Mouse (Mus musculus) ovary, postnatal 36 days (tissue): ENCODE measurements at regions not wholly inside any gene's neighbourhood (a gene's known extent, or its start where the extent isn't known, plus 50 kb on each side); places are given as distances from the start of the nearest gene placed in this dataset.

Source experiments
- DNase-seq: peaks from one replicate; pipeline ENCODE4 v3.0.0; 2022; ENCODE audit warnings: low spot score, mixed read lengths

DNA sequence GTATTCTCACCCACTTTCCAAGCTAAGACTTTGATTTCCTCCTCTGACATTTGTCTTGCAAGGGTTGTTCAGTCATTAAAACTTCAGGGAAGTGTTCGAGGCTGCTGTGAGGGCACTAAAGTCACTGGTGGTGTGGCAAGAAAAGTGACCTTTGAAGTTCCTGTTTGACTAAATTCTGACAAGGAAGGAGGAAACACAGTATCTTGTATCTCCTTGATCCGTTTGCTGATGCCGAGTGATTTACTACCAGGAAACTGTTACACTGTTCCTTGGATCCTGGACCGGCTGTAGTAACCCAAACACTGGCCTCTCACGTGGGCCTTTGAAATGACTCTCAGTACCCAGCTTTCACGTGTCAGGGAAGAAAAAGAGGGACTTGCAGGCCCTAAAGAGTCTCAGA, 53.5 kb upstream of the Ralgapa2 start:
- no peak for DNase-seq

DNA sequence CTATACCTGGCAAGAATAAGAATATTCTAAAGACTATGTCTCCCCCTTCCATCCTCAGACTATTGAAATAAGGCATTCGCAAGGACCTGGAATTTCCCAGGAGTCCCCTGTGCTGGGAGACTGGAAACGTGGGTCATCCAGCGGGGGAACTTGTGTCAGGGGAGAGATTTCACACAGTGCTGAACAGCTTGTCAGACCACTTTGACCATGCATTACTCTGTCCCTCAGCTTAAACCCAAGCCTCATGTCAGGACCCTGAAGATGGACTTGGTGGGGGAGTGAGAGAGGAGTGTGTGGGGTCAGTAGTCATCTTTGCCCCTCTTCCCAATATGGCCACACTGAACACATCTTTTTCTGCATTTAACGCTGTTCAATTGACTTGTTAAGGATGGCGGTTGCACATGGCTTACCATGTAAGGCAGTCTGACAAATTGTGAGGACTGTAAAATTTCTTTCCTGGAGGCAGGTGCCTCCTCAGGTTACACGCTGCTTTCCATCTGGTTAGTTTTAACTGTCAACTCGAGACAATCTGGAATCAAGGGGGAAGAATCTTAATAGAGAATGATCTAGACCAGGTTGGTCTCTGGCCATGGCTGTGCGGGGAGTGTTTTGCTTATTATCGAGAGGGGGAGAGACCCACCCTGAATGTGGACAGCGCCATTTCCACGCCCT, 56.2 kb upstream of the Ralgapa2 start:
- no peak for DNase-seq

DNA sequence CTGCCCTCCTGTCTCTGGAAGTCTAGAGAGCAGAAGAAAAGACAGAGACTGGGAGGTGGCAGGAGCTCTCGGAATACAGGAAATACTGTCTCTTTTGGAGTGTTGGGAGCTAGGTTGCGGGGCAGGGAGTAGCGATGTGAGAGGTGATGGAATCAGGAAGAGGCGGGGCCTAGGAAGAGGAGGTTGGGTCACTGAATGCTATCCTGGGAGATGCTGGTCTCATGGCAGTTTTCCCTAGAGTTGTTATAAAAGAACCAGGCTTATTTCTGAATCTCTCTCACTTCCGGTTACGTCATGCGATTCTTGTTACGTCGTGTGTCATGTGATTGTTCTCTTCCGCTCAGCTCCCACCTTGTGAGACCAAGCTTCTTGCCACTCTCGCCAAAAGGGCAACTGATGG, 58.9 kb upstream of the Ralgapa2 start:
- DNase-seq: no peak

DNA sequence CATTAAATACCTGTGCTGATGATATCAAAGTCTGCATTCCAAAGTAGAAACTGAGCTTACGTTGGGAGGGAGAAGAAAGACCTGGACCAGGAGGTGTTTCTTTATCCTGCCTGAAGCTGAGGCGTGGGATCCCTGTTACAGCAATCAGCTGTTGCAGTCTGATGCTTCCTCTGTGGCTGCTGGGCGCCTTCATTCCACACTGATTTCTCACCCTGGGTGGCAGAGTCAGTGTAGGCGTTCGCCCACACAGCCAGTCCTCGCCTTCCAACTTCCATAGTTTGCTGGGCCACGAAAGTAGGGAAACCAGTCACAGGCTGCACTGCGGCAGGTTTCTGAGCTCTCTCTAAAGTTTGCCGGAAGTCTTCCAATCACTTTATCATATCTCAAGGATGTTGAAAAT, 59.7 kb upstream of the Ralgapa2 start:
- DNase-seq: no peak

DNA sequence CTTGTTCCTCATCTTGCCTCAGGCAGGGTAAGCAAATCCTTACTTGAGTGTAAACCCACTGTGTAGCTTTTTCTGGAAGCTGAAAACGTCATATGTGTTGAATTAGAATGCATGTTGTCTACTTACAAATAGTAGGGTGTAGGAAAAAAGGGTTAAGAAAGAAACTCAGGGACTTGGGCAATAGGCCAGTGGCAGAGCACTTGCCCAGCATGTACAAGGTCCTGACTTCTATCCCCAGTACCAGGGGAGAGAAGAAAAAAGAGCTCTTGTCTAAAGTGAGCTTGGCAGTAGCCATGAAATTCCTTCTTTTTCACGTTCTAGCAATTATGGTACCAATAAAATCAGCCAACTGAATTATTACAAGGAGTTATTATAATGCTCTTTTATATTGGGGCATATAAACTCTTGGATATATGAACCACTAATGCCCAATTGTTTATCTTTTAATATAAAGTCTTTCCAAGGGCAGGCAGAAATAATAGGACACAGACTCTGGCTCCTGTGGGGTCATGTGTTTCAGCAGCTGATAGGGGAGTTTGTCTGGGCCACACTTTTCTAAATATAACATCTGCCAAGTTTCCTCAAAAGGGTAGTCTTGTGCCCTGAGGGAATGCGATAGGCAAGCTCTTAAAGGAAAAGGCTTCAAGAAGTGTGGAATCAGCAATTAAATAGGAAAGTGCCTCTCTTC, 63.6 kb upstream of the Ralgapa2 start:
- DNase-seq: no peak

DNA sequence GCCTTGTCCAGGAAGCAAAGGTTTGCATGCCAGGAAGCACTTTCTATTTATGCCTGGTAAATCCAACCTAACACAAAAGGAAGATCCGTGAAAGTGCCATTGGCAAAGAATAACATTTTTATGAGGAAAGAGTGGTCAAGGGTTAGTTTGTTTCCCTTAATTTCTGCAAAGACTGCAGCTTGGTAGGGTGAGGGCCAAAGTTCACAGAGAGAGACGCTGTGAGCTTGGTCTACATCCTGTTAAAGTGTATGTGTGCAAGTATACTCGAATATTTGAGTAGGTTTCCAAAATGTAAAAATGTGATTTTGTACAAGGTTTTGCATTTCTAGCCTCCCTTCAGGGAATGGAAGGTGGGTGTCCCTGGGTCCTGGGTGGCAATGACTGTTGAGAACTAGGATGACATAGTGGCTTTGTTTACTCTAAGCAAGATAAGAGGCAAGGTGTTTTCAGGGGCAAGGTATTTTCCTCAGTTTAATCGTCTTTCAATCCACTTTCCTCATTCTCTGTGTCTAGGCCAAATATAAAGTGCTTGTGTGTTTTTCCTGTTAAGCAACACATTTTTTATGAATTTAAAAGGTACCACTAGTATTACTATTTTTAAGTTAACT, 64.3 kb upstream of the Ralgapa2 start:
- no peak for DNase-seq

DNA sequence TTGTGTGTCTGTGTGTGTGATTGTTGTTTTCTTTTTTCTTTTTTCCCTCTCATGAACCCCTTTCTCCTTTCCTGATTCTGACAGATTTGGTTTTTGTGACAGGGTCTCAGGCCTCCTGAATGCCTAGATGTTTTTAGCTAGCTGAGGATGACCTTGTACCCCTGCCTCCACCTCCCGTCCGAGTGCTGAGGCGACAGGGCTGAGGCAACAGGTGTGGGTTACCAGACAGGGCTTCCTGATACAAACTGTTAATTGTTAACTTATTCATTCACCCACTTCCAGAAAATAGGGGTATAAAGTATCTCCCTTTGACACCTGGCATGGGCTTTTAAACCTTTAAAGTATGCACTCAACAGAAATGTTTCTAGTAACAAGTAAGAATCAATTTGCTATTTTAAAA, 65.0 kb upstream of the Ralgapa2 start:
- no peak for DNase-seq

DNA sequence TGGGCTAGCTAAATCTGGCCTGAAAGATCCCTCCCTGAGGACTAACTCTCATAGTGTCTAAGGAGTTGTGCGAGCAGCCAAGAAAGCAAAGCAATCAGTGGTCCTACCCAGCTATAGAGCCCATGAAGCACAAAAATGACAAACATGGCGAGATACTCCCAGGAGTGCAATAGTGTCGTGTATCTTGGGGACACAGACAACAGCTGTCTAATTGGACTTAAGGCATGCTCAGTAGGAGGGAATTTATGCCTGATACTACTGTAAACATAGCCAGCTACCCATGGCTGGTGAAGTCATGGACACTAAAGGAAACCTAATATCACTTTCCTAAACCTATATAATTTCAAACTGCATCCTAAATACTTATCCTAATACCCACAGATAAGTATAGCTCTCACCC, 69.1 kb upstream of the Ralgapa2 start:
- DNase-seq: no peak

DNA sequence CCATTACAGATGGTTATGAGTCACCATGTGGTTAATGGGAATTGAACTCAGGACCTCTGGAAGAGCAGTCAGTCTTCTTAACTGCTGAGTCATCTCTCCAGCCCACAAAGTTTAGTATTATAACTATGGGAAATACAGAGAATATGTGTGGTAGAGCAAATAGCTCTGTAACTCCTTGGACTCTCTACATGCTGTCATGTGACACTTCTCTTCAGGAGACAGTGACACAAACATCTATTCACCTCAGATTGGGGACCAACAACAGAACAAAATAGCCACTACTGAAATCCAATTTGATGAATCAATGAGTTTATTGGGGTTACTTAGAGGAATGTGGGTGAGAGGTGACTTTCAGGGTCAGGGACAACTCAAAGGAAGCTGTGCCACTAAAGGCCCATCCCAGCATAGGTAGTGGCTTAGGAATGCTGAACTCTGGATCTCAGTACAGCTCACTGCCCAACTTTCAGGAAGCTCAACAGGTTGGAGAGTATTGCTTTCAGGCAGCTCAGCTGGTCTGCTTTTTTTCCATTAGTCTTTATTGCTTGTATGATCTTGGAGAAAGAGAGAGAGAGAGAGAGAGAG, 71.8 kb upstream of the Ralgapa2 start:
- DNase-seq: no peak

DNA sequence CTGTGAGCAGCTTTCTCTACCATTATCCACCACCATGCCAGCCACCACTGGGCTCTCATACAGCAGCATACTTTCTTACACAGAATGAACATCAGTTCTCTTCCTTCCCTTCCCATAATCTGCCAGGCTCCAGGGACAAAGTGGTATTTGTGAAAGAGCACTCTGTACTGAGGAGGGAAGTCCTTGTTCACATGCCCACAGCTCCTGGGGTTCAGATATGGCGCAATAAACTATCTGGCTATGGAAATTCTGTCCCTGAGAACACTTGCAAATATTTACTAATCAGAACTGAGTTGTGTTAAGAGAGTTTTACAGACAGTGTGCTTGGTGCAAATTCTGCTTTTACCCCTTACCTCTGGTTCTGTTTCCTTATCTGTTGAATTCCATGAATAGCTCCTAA, 74.2 kb upstream of the Ralgapa2 start:
- peak; percentile 9 for DNase-seq

DNA sequence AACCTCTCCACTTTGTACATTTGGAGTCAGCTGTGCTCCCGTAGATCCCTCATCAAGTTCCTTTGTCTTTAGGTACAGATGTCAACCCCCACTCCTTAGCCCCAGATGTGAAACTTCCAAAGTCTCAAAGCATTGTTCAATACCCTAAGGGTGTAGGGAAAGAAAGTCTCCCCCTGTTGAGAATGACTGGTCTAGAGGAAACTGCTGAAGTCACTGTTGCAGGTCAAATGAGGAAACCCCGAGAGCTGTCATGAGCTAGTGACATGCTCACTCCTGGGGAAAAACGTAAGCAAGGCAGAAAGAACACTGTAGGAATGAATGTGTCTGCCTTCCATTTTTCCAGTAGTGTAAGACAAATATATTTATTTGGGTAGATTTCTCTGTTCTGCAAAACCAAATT, 74.8 kb upstream of the Ralgapa2 start:
- no peak for DNase-seq

DNA sequence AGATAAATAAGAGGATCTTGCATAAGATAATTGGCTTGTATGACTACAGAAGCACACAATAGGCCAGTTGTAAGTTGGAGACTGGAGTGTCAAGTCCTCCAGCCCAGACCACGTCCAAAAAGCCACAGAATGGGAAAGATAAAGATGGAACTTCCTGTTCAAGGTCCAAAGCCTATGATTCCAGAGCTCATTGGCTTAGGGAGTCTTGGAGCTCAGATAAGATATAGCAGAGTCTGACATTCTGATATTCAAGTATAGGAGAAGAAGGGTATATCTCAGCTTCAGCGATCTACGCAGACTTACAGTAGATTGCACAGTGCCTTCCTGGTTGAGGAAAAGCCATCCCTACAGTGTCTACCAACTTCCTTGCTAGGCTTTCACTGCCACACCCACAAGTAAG, 77.7 kb upstream of the Ralgapa2 start:
- DNase-seq: no peak

DNA sequence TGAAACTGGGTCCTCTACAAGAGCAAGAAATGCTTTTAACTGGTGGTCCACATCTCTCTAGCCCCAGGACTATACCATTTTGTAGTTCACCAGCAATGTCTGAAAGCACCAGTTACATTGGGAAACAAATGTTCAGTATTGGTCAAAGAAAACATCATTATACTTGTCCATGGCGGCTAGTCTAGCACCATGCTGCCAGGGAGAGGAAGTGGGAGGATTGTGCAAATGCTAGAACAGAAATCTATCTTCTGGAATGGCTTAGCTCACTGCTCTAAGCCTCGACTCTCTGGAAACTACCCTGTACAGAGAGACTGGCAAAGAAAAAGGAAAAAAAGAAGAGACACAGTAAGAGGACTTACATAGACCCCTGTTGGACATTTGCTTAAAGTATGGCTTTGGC, 81.1 kb upstream of the Ralgapa2 start:
- no peak for DNase-seq

DNA sequence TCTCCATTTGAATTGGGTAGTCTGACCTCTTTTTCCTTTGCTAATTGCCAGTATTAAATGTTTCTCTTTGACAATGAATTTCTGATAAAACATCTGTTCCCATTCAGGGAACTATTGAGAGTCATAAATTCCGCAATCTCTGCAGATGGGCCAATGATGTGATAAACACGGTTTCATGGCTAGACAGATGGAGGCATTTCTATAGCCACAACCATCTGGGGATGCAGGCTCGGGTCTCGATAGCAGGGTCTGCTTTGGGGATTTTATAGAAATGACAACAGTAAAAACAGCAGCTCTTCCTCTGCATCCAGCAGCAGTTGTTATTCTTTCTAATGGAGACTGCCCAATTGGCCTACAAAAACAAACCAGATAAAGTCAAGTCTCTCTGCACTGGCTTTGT, 82.1 kb upstream of the Ralgapa2 start:
- no peak for DNase-seq

DNA sequence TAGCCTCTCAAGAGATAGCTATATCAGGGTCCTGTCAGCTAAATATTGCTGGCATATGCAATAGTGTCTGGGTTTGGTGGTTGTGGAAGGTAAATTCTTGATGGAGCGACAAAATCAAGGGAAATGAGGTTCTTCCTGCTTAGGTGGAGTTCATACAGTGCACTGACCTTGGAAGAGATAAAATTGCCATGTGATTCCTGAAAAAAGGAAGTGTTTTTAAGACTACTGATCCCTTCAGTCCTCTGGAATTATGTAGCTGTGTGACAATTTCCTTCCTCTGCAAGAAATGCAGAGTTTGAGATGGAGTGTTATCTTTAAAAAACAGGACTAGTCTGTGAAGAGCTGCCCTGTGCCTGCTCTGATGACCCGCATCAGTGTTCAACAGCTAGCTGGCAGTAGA, 83.5 kb upstream of the Ralgapa2 start:
- no peak for DNase-seq

DNA sequence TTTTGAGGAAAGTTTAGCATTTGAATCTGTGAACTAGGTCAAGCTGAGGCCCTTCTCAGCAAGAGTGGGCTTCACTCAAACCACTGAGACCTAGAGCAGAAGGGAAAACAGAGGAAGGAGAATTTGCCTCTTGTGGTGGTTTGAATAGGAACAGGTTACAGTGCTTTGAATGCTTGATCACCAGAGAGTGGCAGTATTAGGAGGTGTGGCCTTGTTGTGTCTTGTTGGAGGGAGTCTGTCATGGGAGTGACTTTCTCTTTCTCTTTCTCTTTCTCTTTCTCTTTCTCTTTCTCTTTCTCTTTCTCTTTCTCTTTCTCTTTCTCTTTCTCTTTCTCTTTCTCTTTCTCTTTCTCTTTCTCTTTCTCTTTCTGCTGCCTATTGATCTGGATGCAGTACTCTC, 94.0 kb upstream of the Ralgapa2 start:
- no peak for DNase-seq

DNA sequence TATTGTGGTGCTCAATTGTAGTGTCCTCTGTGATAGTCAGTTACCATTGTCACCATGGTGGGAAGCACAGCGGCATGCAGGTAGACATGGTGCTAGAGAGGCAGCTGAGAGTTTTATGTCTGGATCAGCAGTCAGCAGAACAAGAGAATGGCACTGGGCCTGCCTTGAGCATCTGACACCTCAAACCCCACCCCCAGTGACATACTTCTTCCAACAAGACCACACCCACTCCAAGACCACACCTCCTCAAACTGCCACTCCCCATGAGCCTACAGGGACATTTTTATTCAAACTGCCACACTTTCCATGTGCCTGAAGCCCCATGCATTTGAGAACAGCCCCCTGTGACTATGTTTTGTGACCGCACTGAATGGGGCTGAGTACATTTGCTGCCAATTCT, 98.8 kb upstream of the Ralgapa2 start:
- DNase-seq: no peak

DNA sequence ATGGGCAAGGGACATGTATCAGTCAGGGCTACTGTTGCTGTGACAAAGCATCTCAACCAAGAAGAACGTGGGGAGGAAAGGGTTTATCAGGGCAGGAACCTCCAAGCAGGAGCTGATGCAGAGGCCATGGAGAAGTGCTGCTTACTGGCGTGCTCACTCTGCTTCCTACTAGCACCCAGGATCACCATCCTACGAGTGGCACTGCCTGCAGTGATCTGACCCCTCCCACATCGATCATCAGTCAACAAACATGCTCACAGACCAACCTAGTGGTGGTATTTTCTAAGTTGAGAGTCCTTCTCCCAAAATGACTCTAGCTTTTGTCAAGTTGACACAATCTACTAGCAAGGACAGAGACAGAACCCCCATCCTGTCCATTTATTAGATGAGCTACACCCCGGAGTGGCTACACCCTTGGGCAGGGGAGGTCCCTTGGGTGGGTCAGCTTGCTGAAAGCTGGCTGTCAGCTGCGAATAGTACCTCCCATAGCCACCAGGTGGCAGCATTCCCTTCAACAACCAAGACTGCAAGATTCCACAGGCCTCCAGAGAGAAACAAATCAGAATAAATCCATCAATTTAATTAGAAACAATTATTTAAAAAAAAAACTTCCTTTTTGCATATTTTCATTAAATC, 99.9 kb upstream of the Ralgapa2 start:
- peak; percentile 58 for DNase-seq

DNA sequence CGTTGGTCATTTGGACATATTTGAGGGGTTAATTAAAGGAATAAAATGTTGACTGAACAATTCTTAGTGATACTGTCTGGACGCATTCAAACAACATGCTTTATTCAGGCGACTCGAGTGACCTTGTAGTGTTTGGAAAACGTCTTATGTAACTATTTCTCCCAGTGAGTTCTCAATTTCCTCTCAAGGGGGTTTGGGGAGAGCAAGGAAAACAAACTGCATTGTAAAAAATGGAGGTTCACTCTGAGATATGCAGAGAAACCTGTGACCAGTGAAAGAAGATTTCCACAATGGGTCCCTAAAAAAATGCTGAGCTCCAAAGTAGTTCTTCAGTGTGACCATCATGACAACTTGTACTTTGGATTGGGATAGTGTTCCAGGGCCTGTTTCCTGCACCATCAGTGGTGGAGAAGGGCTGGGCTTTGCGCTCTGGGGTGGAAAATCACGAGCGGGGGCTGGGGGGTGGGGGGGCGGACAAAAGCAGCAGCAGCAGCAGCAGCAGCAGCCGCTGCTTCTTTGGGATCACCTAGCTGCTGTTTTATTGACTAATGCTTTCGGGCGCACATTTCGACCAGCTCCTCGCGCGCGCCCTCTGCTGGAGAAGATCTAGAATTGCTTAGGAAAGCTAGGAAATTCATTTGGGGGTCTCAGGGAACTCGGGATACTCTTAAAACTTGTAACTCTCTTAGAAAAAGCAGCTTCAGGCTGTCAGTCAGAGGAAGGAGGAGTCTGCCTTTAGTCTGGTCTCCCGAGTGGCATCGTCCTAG, 100.6 kb upstream of the Ralgapa2 start:
- peak; percentile 36 for DNase-seq

DNA sequence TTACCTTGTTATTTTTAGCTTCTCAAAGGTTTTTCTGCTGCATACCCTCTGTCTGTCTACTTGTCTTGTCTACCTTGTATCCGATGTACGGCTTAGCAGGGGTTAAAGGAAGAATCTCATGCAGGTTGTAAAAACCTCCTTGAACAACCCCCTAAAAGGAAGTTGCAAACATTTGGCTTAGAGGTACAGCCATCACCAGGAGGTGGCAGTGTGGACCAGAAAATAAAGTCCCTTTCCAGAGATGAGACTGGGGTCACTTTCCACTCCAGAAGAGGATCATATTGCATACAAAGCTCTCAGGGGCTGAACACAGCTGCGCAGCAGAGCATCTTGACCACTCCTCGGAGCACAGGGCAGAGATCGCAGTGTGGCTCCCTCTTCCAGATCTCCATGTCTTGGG, 109.0 kb upstream of the Ralgapa2 start:
- peak; percentile 11 for DNase-seq

DNA sequence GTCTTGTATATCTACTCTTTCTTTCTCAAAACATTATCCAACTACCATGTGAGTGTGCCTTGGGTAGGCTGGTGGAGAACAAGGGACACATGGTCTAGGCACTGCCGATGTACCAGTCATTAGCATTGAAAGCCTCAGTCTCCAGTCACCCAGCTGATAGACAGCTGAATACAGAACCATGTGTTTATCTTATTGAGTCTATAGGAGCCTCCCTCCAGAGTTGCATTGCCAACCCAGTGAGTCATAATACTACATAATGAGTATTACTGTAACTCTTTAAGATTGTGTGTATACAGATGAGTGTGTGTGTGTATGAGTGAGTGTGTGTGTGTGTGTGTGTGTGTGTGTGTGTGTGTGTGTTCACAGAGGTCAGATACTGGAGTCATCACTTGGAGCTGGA, 110.9 kb upstream of the Ralgapa2 start:
- DNase-seq: no peak

DNA sequence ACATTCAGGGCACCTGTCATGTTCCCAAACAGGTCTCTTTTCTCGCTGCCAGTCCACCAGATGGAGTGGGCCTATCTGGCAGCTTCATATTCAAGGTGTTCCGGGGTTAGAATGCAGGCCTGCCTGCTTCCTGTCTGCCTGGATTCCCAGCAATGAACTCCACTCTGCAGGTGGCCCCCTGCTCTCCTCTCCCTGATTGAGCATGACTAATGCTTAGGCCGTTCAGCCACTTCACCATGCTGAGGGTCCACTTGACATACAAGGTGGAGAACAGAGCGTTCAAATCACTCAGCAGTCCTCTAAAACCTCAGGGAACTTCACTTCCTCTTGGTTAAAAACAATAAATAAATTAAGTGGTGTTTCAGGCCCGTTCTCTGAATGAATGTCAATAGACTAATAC, 112.1 kb upstream of the Ralgapa2 start:
- DNase-seq: no peak
